Mouse (Mus musculus): ENCODE measurements around the gene Tef. TPM values are rescaled to one million over a fixed set of nuclear protein-coding genes. Genes with fewer than 3 reads are reported as not detected.
A peak's percentile ranks its signal among the peaks of the same experiment; 100 is the strongest.

Gene Tef
- polyA plus RNA-seq, 1 experiment from 2014 or later, result 20.5 TPM

GRCm38 (mm10) chr15:81856030-81856790, 54.0 kb downstream of the Tef start:
- peak overlapping the region; percentile 79 for H3K9ac ChIP-seq (replicated peaks)
- H3K27me3 ChIP-seq (replicated peaks), result no peaks in the 10 kb centered on the region
- H3K4me2 ChIP-seq, result peak overlapping the region; percentile 94
- H3K9me3 ChIP-seq (replicated peaks), result no peaks in the 10 kb centered on the region
- H3K4me1 ChIP-seq, result peaks cover 45% of the 10 kb centered on the region
- ATAC-seq (ENCODE audit: low FRiP score), result peak; percentile 83
- peak overlapping the region; percentile 93 for H3K4me3 ChIP-seq (replicated peaks)
- under 1% methylated on average over 28 of the region's 28 CpGs for WGBS
- peaks cover 10% of the 10 kb centered on the region for H3K36me3 ChIP-seq
- peak overlapping the region; percentile 98 for H3K27ac ChIP-seq (replicated peaks)

DNA sequence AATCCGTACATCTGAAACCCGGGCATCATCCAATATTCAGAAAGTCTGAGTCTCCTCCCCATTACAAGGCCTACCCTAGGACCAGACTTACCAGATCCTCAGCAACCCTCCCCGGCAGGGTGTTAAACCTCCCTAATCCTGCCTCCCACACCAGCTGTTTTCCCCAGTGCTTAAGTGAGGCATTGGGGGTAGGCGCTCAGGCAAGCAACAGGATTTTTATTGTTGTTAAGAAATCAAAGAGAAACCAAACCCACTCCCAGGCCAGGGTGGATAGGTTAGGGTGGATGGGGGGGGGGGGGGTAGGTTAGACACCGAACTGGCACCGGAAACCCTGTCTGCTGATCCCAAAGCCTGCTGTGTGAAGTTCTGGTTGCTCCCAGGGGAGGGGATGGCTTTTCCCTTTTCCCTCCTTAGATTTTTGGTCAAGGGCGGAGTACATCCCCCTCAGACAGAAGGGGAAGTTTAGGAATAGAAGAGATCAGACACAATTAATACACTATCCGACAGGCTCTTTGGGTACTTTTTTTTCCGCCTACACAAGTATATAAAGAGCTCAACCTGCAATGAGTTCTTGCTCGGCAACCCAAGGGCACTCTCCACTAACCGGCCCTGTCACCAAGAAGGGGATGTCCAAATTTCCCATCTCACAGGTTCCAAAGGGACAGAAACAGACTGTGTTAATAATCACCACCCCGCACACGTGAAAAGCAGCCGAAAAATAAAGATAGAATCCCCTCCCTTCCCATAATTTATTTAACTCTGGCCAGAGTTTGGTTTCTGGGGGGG, 54.9 kb downstream of the Tef start:
- Histone ChIP-seq H3K27ac (replicated peaks) (peak overlapping the region; percentile 98), H3K4me2 (peak overlapping the region; percentile 94), H3K9ac (replicated peaks) (peak overlapping the region; percentile 79), H3K36me3 (peaks cover under 1% of the 10 kb centered on the region), H3K4me1 (peaks cover 45% of the 10 kb centered on the region), H3K9me3 (replicated peaks) (no peaks in the 10 kb centered on the region), H3K27me3 (replicated peaks) (no peaks in the 10 kb centered on the region), H3K4me3 (replicated peaks) (peak overlapping the region; percentile 93)
- 0% methylated on average over 14 of the region's 14 CpGs for WGBS
- no peak for ATAC-seq (ENCODE audit: low FRiP score)

GRCm38 (mm10) chr15:81857724-81858116, 55.5 kb downstream of the Tef start:
- no peak for ATAC-seq (ENCODE audit: low FRiP score)
- peak overlapping the region; percentile 94 for H3K4me2 ChIP-seq
- H3K27ac ChIP-seq (replicated peaks), result peak overlapping the region; percentile 98
- WGBS, result 0% methylated on average over 33 of the region's 33 CpGs
- H3K36me3 ChIP-seq, result no peaks in the 10 kb centered on the region
- no peaks in the 10 kb centered on the region for H3K9me3 ChIP-seq (replicated peaks)
- peak overlapping the region; percentile 79 for H3K9ac ChIP-seq (replicated peaks)
- peaks cover 45% of the 10 kb centered on the region for H3K4me1 ChIP-seq
- no peaks in the 10 kb centered on the region for H3K27me3 ChIP-seq (replicated peaks)
- peak overlapping the region; percentile 93 for H3K4me3 ChIP-seq (replicated peaks)

DNA sequence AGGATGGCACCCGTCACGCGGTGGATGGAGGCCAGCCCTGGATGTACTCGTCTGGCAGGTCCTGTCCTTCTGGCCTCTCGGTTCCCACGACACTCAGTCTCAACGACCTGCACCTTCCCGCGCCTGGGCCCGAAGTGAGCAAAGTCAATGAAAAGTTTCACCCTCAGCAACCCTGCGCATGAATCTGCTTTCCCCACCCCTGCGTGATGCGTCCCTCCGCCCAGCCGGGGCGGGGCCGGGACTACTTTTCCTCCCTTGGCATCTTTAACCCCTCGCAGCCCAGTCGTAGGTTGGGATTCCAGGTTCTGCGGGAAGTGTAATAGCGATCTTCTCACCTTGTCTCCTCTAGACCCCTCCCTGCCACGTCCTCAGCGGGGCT, 55.9 kb downstream of the Tef start:
- peak overlapping the region; percentile 93 for H3K4me3 ChIP-seq (replicated peaks)
- peak overlapping the region; percentile 98 for H3K27ac ChIP-seq (replicated peaks)
- H3K9ac ChIP-seq (replicated peaks), result peak overlapping the region; percentile 79
- H3K4me2 ChIP-seq, result peak overlapping the region; percentile 94
- peaks cover 45% of the 10 kb centered on the region for H3K4me1 ChIP-seq
- 0 out of 2 replicates have a peak, but pooled peaks have one; percentile 7 for ATAC-seq (ENCODE audit: low FRiP score)
- H3K36me3 ChIP-seq, result no peaks in the 10 kb centered on the region
- H3K9me3 ChIP-seq (replicated peaks), result no peaks in the 10 kb centered on the region
- WGBS, result under 1% methylated on average over 23 of the region's 23 CpGs
- no peaks in the 10 kb centered on the region for H3K27me3 ChIP-seq (replicated peaks)

- peak within 1 kb of the TSS; percentile 94 for H3K4me2 ChIP-seq
- H3K27ac ChIP-seq (replicated peaks), result peak within 1 kb of the TSS; percentile 98
- H3K36me3 ChIP-seq, result peaks cover under 1% of the 10 kb centered on the region; the same call in 1 of the 2 replicates
- 0 out of 2 replicates have a peak, but pooled peaks have one; percentile 9 for ATAC-seq (ENCODE audit: low FRiP score)
- H3K27me3 ChIP-seq (replicated peaks), result no peaks in the 10 kb centered on the region
- no peaks in the 10 kb centered on the region for H3K9me3 ChIP-seq (replicated peaks)
- WGBS, result under 1% methylated on average over 44 of the region's 44 CpGs
- peak within 1 kb of the TSS; percentile 93 for H3K4me3 ChIP-seq (replicated peaks)
- H3K9ac ChIP-seq (replicated peaks), result peak within 1 kb of the TSS; percentile 79
- peaks cover 45% of the 10 kb centered on the region for H3K4me1 ChIP-seq
Measured at GRCm38 (mm10) chr15:81858517-81859329, 56.5 kb downstream of the Tef start, which contains the start of gene Tob2. TSS of gene Tob2 (minus strand) at chr15:81858796.

DNA sequence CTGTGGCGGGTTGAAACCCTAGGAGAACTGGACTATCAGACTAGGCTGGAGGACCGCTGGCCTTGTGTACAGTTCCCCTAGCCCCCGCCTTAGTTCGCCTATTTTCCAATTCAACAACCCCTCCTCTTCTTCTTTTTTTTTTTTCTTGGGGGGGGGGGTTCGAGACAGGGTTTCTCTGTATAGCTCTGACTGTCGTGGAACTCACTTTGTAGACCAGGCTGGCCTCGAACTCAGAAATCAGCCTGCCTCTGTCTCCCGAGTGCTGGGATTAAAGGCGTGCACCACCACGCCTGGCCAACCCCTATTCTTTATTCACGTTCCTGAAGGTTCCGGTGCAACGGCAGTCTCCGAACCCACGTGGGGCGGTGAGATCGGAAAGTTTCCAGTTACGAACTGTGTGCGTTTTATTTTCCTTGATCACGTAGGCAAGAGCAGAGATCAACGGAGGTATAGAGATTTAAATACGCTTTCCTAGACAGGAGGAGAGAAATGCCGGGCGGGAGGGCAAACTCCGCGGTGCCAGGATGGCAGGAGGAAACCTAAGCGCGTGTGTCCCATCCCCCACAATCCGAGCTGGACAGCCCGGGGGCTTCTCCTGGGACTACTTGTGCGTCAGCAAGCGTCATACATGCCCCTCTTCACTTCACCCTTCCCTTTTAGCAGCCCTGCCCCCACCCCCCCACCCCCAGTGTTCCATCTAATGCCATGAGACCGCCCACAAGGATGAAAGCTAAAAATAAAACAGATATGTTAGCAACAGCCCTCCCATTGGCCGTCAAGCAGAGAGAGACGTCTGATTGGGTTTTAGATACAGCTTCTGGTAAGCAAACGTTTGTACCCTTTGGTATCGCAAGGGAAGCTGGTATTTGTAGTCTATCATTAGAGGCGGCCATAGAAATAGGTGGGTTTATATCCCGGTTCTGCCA, 57.4 kb downstream of the Tef start:
- H3K4me2 ChIP-seq, result peak overlapping the region; percentile 94
- peak overlapping the region; percentile 93 for H3K4me3 ChIP-seq (replicated peaks)
- H3K9ac ChIP-seq (replicated peaks), result peak overlapping the region; percentile 79
- H3K27me3 ChIP-seq (replicated peaks), result no peaks in the 10 kb centered on the region
- H3K36me3 ChIP-seq, result peaks cover 9% of the 10 kb centered on the region
- H3K4me1 ChIP-seq, result peaks cover 45% of the 10 kb centered on the region
- WGBS, result 0% methylated on average over 39 of the region's 39 CpGs
- peak overlapping the region; percentile 98 for H3K27ac ChIP-seq (replicated peaks)
- no peaks in the 10 kb centered on the region for H3K9me3 ChIP-seq (replicated peaks)
- peak; percentile 86 for ATAC-seq (ENCODE audit: low FRiP score)

DNA sequence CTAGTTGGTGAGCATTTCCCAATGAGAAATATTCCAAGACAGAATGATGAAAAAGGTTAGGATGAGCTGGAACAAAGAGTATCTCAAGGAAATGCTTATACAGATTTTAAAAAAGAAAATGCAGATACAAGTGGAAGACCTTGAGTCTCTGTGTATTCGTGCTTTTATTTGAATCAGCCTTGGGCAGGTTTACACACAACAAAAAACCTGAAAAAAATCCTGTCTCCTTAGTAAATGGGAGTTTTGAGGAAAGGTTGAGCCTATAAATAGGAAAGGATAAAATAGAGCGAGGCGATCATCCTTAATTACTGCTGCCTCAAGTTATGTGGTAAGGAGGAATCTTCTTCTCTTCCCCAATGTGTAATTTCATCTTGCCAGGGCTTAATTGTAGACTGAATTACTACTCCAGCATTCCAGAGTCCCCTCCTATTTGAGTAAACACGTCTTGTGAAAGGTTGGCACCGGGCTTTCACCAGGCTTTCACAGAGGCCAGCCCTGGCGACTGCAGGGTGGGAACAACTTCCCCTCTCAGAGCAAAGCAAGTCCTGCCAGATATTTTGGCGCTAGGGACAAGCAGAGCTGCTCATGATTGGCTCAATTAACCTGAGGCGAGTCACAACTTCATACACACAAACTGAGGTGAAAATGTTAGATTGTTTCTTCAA, 58.4 kb downstream of the Tef start:
- no peak for ATAC-seq (ENCODE audit: low FRiP score)
- Histone ChIP-seq H3K9ac (replicated peaks) (peak overlapping the region; percentile 8; the same call in 1 of the 2 replicates), H3K27me3 (replicated peaks) (no peaks in the 10 kb centered on the region), H3K36me3 (peaks cover 17% of the 10 kb centered on the region), H3K27ac (replicated peaks) (peak overlapping the region; percentile 82), H3K9me3 (replicated peaks) (no peaks in the 10 kb centered on the region), H3K4me1 (peaks cover 36% of the 10 kb centered on the region), H3K4me3 (replicated peaks) (0 out of 2 replicates have a peak overlapping the region, but pooled peaks have one; percentile 93), H3K4me2 (peak overlapping the region; percentile 94)
- WGBS, result 31% methylated on average over 8 of the region's 8 CpGs

DNA sequence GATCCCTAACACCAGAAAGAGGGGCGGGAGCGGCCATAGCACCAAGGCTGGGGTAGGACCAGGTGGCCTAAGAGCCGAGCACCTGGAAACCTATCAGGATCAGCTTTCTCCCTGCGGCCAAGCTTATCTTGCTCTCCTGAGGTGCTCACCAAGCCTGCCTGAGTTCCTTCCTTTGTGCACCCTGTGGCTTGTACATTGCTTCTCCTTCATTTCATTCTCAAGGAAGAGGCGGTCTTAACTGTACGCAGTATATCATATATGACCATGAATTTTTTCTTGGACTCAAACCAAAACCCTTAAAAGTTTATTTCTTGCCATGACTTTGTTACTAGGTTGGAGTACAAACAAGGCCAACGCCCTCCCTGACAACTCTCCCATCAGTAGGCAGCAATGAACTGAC, 62.0 kb downstream of the Tef start:
- Histone ChIP-seq H3K9me3 (replicated peaks) (no peaks in the 10 kb centered on the region), H3K9ac (replicated peaks) (no peak overlapping the region), H3K4me3 (replicated peaks) (no peak overlapping the region), H3K36me3 (peaks cover 53% of the 10 kb centered on the region), H3K27me3 (replicated peaks) (no peaks in the 10 kb centered on the region), H3K27ac (replicated peaks) (no peak overlapping the region), H3K4me1 (peaks cover 14% of the 10 kb centered on the region), H3K4me2 (no peak overlapping the region)
- no peak for ATAC-seq (ENCODE audit: low FRiP score)
- WGBS, result 93% methylated on average over 7 of the region's 7 CpGs

- H3K4me1 ChIP-seq, result peaks cover 27% of the 10 kb centered on the region
- H3K36me3 ChIP-seq, result peaks cover 56% of the 10 kb centered on the region
- H3K9ac ChIP-seq (replicated peaks), result no peak overlapping the region
- H3K9me3 ChIP-seq (replicated peaks), result no peaks in the 10 kb centered on the region
- H3K27me3 ChIP-seq (replicated peaks), result no peaks in the 10 kb centered on the region
- H3K4me2 ChIP-seq, result no peak overlapping the region
- H3K4me3 ChIP-seq (replicated peaks), result no peak overlapping the region
- WGBS, result 95% methylated on average over 5 of the region's 5 CpGs
- no peak for ATAC-seq (ENCODE audit: low FRiP score)
- no peak overlapping the region for H3K27ac ChIP-seq (replicated peaks)
Measured at GRCm38 (mm10) chr15:81869985-81870384, 67.8 kb downstream of the Tef start.

- H3K4me3 ChIP-seq (replicated peaks), result peak within 1 kb of the TSS; percentile 89
- peak within 1 kb of the TSS; percentile 83 for H3K4me2 ChIP-seq
- H3K27me3 ChIP-seq (replicated peaks), result no peaks in the 10 kb centered on the region
- no peaks in the 10 kb centered on the region for H3K9me3 ChIP-seq (replicated peaks)
- peak; percentile 91 for ATAC-seq (ENCODE audit: low FRiP score)
- peak within 1 kb of the TSS; percentile 95 for H3K9ac ChIP-seq (replicated peaks)
- H3K4me1 ChIP-seq, result peaks cover 27% of the 10 kb centered on the region
- peak within 1 kb of the TSS; percentile 99 for H3K27ac ChIP-seq (replicated peaks)
- WGBS, result under 1% methylated on average over 30 of the region's 30 CpGs
- H3K36me3 ChIP-seq, result peaks cover 39% of the 10 kb centered on the region
Measured at GRCm38 (mm10) chr15:81871604-81872261, 69.5 kb downstream of the Tef start, which contains the start of gene Phf5a. TSS of gene Phf5a (minus strand) at chr15:81871911.
